Comparison of ENCODE assay signal across 17 mouse cellular contexts in genomic region chr6:15710080-15710479, GRCm38 (mm10). TPM values are rescaled to one million over a fixed set of nuclear protein-coding genes. Genes with fewer than 3 reads are reported as not detected.
DNase-seq lines count a peak whose midpoint lies in the region; ATAC-seq and TF ChIP-seq lines count a peak whose summit lies in the region.
"Had no signal": no experiment of that assay in that cellular context is flagged by ENCODE, and none has a peak within 500 bp of the region (broad histone marks: within the 10 kb centered on the region; RNA-seq: fewer than 3 reads in every experiment).

No protein-coding gene starts in this region.

- H3K4me2 ChIP-seq in lung, postnatal 0 days (replicated peaks; ENCODE audit: low read depth, low read length): no peak overlapping the region
- H3K4me2 ChIP-seq in midbrain, embryonic 11.5 days: no peak overlapping the region
- no peak overlapping the region for H3K4me2 ChIP-seq in midbrain, embryonic 15.5 days

- H3K27ac ChIP-seq in lung, postnatal 0 days (ENCODE audit: low read length): no peak overlapping the region
- no peak overlapping the region for H3K27ac ChIP-seq in midbrain, embryonic 11.5 days (ENCODE audit: low read depth, low read length)
- H3K27ac ChIP-seq in midbrain, embryonic 15.5 days: no peak overlapping the region

- no peak for DNase-seq in lung, postnatal 0 days (ENCODE audit: low spot score)
- DNase-seq in lung, postnatal 36 days: no peak
- peak; percentile 28 for DNase-seq in midbrain, embryonic 11.5 days (ENCODE audit: low spot score, missing footprints)
- DNase-seq: adrenal gland, adult 2 months; adrenal gland, adult 8-10 months; adrenal gland, postnatal 10 days; adrenal gland, postnatal 14 days; adrenal gland, postnatal 25 days; adrenal gland, postnatal 36 days; B cell, adult 2 months; cerebellum, adult 11 months; cerebellum, adult 11-12 months; cerebellum, adult 18-20 months had no signal

- no peak for TF ChIP-seq CTCF in lung, postnatal 0 days (IDR thresholded peaks at IDR 0.05)

- H3K36me3 ChIP-seq in lung, postnatal 0 days (ENCODE audit: insufficient read depth, low read length): no peaks in the 10 kb centered on the region
- H3K36me3 ChIP-seq in midbrain, embryonic 11.5 days (ENCODE audit: control insufficient read depth, insufficient read depth, low read length): no peaks in the 10 kb centered on the region
- H3K36me3 ChIP-seq in midbrain, embryonic 15.5 days (replicated peaks): no peaks in the 10 kb centered on the region
- H3K36me3 ChIP-seq: G1E had no signal

- H3K27me3 ChIP-seq in lung, postnatal 0 days (replicated peaks; ENCODE audit: insufficient read depth, low read length): no peaks in the 10 kb centered on the region
- no peaks in the 10 kb centered on the region for H3K27me3 ChIP-seq in midbrain, embryonic 11.5 days (ENCODE audit: control insufficient read depth, insufficient read depth, low read length)
- no peaks in the 10 kb centered on the region for H3K27me3 ChIP-seq in midbrain, embryonic 15.5 days (replicated peaks)
- H3K27me3 ChIP-seq: CH12.LX, Patski had no signal

- no peak overlapping the region for H3K4me3 ChIP-seq in lung, postnatal 0 days (ENCODE audit: low read depth, low read length)
- no peak overlapping the region for H3K4me3 ChIP-seq in midbrain, embryonic 11.5 days (ENCODE audit: low read depth, low read length)
- H3K4me3 ChIP-seq in midbrain, embryonic 15.5 days: no peak overlapping the region

- H3K9ac ChIP-seq in lung, postnatal 0 days (replicated peaks; ENCODE audit: low read depth): no peak overlapping the region
- H3K9ac ChIP-seq in midbrain, embryonic 11.5 days (ENCODE audit: low read length): no peak overlapping the region
- H3K9ac ChIP-seq in midbrain, embryonic 15.5 days: no peak overlapping the region

- no peaks in the 10 kb centered on the region for H3K4me1 ChIP-seq in lung, postnatal 0 days (ENCODE audit: insufficient read depth, low read depth, low read length)
- no peaks in the 10 kb centered on the region for H3K4me1 ChIP-seq in midbrain, embryonic 11.5 days (ENCODE audit: control insufficient read depth, insufficient read depth, low read length)
- no peaks in the 10 kb centered on the region for H3K4me1 ChIP-seq in midbrain, embryonic 15.5 days

- H3K9me3 ChIP-seq in lung, postnatal 0 days (ENCODE audit: low read length): no peaks in the 10 kb centered on the region
- H3K9me3 ChIP-seq in midbrain, embryonic 11.5 days (ENCODE audit: control insufficient read depth, low read length): no peaks in the 10 kb centered on the region
- H3K9me3 ChIP-seq in midbrain, embryonic 15.5 days: no peaks in the 10 kb centered on the region
- H3K9me3 ChIP-seq: G1E had no signal

- 70% methylated on average over 4 of the region's 4 CpGs for WGBS in lung, postnatal 0 days
- WGBS in midbrain, embryonic 11.5 days: 93% methylated on average over 4 of the region's 4 CpGs
- 94% methylated on average over 4 of the region's 4 CpGs for WGBS in midbrain, embryonic 15.5 days

- peak; percentile 81 for TF ChIP-seq EP300 in lung, postnatal 0 days (IDR thresholded peaks at IDR 0.05)

- ATAC-seq in lung, postnatal 0 days: peak; percentile 80
- no peak for ATAC-seq in midbrain, embryonic 11.5 days (ENCODE audit: low FRiP score)
- no peak for ATAC-seq in midbrain, embryonic 15.5 days (replicated peaks)
- ATAC-seq: Patski had no signal

RNA-seq across cellular contexts. Expression of gene Mdfic, which starts 10.4 kb away (rescaled TPM):
- 9.1 and 12.0 TPM in 2 replicates for polyA plus RNA-seq in lung, postnatal 0 days (2015; fragmentation: Nextera tagmentation; extraction: Ambion mirVana)
- polyA plus RNA-seq in midbrain, embryonic 11.5 days (2014; fragmentation: Nextera tagmentation; extraction: Ambion mirVana): 7.0 and 7.7 TPM in 2 replicates
- polyA plus RNA-seq in midbrain, embryonic 15.5 days (2015; fragmentation: Nextera tagmentation; extraction: Ambion mirVana): 1.0 and 1.2 TPM in 2 replicates
- polyA plus RNA-seq: G1E had no signal
